Mouse (Mus musculus): ENCODE data around the gene Hipk2.

Hipk2 gene

GRCm38 (mm10) chr6:38785747-38786146, 90.2 kb downstream of the Hipk2 start:
- no peak overlapping the region for H3K4me3 ChIP-seq (replicated peaks; ENCODE audit: low read length)
- no peaks in the 10 kb centered on the region for H3K27me3 ChIP-seq (ENCODE audit: insufficient read depth, low read length)
- TF ChIP-seq POU5F1 (IDR thresholded peaks at IDR 0.05; ENCODE audit: borderline replicate concordance, low read length) (no peak), NANOG (IDR thresholded peaks at IDR 0.05; ENCODE audit: borderline replicate concordance, low read length) (no peak), CTCF (conservative IDR thresholded peaks at IDR 0.05; ENCODE audit: low read length) (no peak)
- H3K4me1 ChIP-seq (replicated peaks; ENCODE audit: low read depth, low read length) = no peaks in the 10 kb centered on the region
- H3K36me3 ChIP-seq (ENCODE audit: insufficient read depth, low read length) = no peaks in the 10 kb centered on the region
- H3K9me3 ChIP-seq (ENCODE audit: low read length) = no peaks in the 10 kb centered on the region

GRCm38 (mm10) chr6:38779411-38779810, 96.6 kb downstream of the Hipk2 start:
- no peak overlapping the region for H3K4me3 ChIP-seq (replicated peaks; ENCODE audit: low read length)
- no peaks in the 10 kb centered on the region for H3K27me3 ChIP-seq (ENCODE audit: insufficient read depth, low read length)
- H3K4me1 ChIP-seq (replicated peaks; ENCODE audit: low read depth, low read length) = no peaks in the 10 kb centered on the region
- H3K9me3 ChIP-seq (ENCODE audit: low read length) = no peaks in the 10 kb centered on the region
- no peaks in the 10 kb centered on the region for H3K36me3 ChIP-seq (ENCODE audit: insufficient read depth, low read length)
- TF ChIP-seq NANOG (IDR thresholded peaks at IDR 0.05; ENCODE audit: borderline replicate concordance, low read length) (no peak), POU5F1 (IDR thresholded peaks at IDR 0.05; ENCODE audit: borderline replicate concordance, low read length) (no peak), CTCF (conservative IDR thresholded peaks at IDR 0.05; ENCODE audit: low read length) (no peak)

- no peak overlapping the region for H3K4me3 ChIP-seq (replicated peaks; ENCODE audit: low read length)
- no peak for TF ChIP-seq POU5F1 (IDR thresholded peaks at IDR 0.05; ENCODE audit: borderline replicate concordance, low read length)
- TF ChIP-seq NANOG (IDR thresholded peaks at IDR 0.05; ENCODE audit: borderline replicate concordance, low read length) = no peak
- no peak for TF ChIP-seq CTCF (conservative IDR thresholded peaks at IDR 0.05; ENCODE audit: low read length)
- no peaks in the 10 kb centered on the region for H3K27me3 ChIP-seq (ENCODE audit: insufficient read depth, low read length)
- H3K9me3 ChIP-seq (ENCODE audit: low read length) = no peaks in the 10 kb centered on the region
- no peaks in the 10 kb centered on the region for H3K36me3 ChIP-seq (ENCODE audit: insufficient read depth, low read length)
- no peaks in the 10 kb centered on the region for H3K4me1 ChIP-seq (replicated peaks; ENCODE audit: low read depth, low read length)
Measured at GRCm38 (mm10) chr6:38778887-38779286, 97.1 kb downstream of the Hipk2 start.

GRCm38 (mm10) chr6:38776000-38776584, 99.9 kb downstream of the Hipk2 start:
- no peak for TF ChIP-seq NANOG (IDR thresholded peaks at IDR 0.05; ENCODE audit: borderline replicate concordance, low read length)
- no peak for TF ChIP-seq CTCF (conservative IDR thresholded peaks at IDR 0.05; ENCODE audit: low read length)
- TF ChIP-seq POU5F1 (IDR thresholded peaks at IDR 0.05; ENCODE audit: borderline replicate concordance, low read length) = no peak
- H3K4me1 ChIP-seq (replicated peaks; ENCODE audit: low read depth, low read length) = peaks cover 5% of the 10 kb centered on the region; the same call in 1 of the 2 replicates
- H3K9me3 ChIP-seq (ENCODE audit: low read length) = no peaks in the 10 kb centered on the region
- H3K36me3 ChIP-seq (ENCODE audit: insufficient read depth, low read length) = no peaks in the 10 kb centered on the region
- no peak overlapping the region for H3K4me3 ChIP-seq (replicated peaks; ENCODE audit: low read length)
- H3K27me3 ChIP-seq (ENCODE audit: insufficient read depth, low read length) = no peaks in the 10 kb centered on the region

GRCm38 (mm10) chr6:38772836-38773518, 103.0 kb downstream of the Hipk2 start:
- TF ChIP-seq POU5F1 (IDR thresholded peaks at IDR 0.05; ENCODE audit: borderline replicate concordance, low read length) (no peak), CTCF (conservative IDR thresholded peaks at IDR 0.05; ENCODE audit: low read length) (no peak)
- H3K27me3 ChIP-seq (ENCODE audit: insufficient read depth, low read length) = no peaks in the 10 kb centered on the region
- no peaks in the 10 kb centered on the region for H3K36me3 ChIP-seq (ENCODE audit: insufficient read depth, low read length)
- H3K4me1 ChIP-seq (replicated peaks; ENCODE audit: low read depth, low read length) = peaks cover 8% of the 10 kb centered on the region; the same call in 1 of the 2 replicates
- H3K9me3 ChIP-seq (ENCODE audit: low read length) = no peaks in the 10 kb centered on the region
- H3K4me3 ChIP-seq (replicated peaks; ENCODE audit: low read length) = no peak overlapping the region

- Histone ChIP-seq H3K4me3 (replicated peaks; ENCODE audit: low read length) (no peak overlapping the region), H3K36me3 (ENCODE audit: insufficient read depth, low read length) (no peaks in the 10 kb centered on the region), H3K9me3 (ENCODE audit: low read length) (peaks cover 4% of the 10 kb centered on the region; the same call in 1 of the 2 replicates), H3K4me1 (replicated peaks; ENCODE audit: low read depth, low read length) (peaks cover 8% of the 10 kb centered on the region; the same call in 1 of the 2 replicates), H3K27me3 (ENCODE audit: insufficient read depth, low read length) (no peaks in the 10 kb centered on the region)
- no peak for TF ChIP-seq POU5F1 (IDR thresholded peaks at IDR 0.05; ENCODE audit: borderline replicate concordance, low read length)
- no peak for TF ChIP-seq NANOG (IDR thresholded peaks at IDR 0.05; ENCODE audit: borderline replicate concordance, low read length)
- TF ChIP-seq CTCF (conservative IDR thresholded peaks at IDR 0.05; ENCODE audit: low read length) = no peak
Measured at GRCm38 (mm10) chr6:38771061-38771667, 104.8 kb downstream of the Hipk2 start.

GRCm38 (mm10) chr6:38769627-38770026, 106.3 kb downstream of the Hipk2 start:
- no peaks in the 10 kb centered on the region for H3K36me3 ChIP-seq (ENCODE audit: insufficient read depth, low read length)
- no peak overlapping the region for H3K4me3 ChIP-seq (replicated peaks; ENCODE audit: low read length)
- no peaks in the 10 kb centered on the region for H3K27me3 ChIP-seq (ENCODE audit: insufficient read depth, low read length)
- peaks cover 8% of the 10 kb centered on the region; the same call in 1 of the 2 replicates for H3K4me1 ChIP-seq (replicated peaks; ENCODE audit: low read depth, low read length)
- H3K9me3 ChIP-seq (ENCODE audit: low read length) = peaks cover 4% of the 10 kb centered on the region; the same call in 1 of the 2 replicates
- TF ChIP-seq POU5F1 (IDR thresholded peaks at IDR 0.05; ENCODE audit: borderline replicate concordance, low read length) (no peak), CTCF (conservative IDR thresholded peaks at IDR 0.05; ENCODE audit: low read length) (no peak), NANOG (IDR thresholded peaks at IDR 0.05; ENCODE audit: borderline replicate concordance, low read length) (no peak)

- Histone ChIP-seq H3K36me3 (ENCODE audit: insufficient read depth, low read length) (no peaks in the 10 kb centered on the region), H3K9me3 (ENCODE audit: low read length) (peaks cover 4% of the 10 kb centered on the region; the same call in 1 of the 2 replicates), H3K27me3 (ENCODE audit: insufficient read depth, low read length) (no peaks in the 10 kb centered on the region), H3K4me1 (replicated peaks; ENCODE audit: low read depth, low read length) (no peaks in the 10 kb centered on the region), H3K4me3 (replicated peaks; ENCODE audit: low read length) (no peak overlapping the region)
- no peak for TF ChIP-seq NANOG (IDR thresholded peaks at IDR 0.05; ENCODE audit: borderline replicate concordance, low read length)
- TF ChIP-seq POU5F1 (IDR thresholded peaks at IDR 0.05; ENCODE audit: borderline replicate concordance, low read length) = no peak
- TF ChIP-seq CTCF (conservative IDR thresholded peaks at IDR 0.05; ENCODE audit: low read length) = no peak
Measured at GRCm38 (mm10) chr6:38762588-38763265, 113.2 kb downstream of the Hipk2 start.
